Mouse (Mus musculus): Measurements from ENCODE around the gene Ctc1. TPM values are rescaled to one million over a fixed set of nuclear protein-coding genes. Genes with fewer than 3 reads are reported as not detected.
A peak's percentile ranks its signal among the peaks of the same experiment; 100 is the strongest.
"Not testable (repeated sequence)": the region's sequence is repeated elsewhere in the genome, so short reads cannot be mapped to it uniquely, and the experiment has no call there.

Gene Ctc1
- 10 to 100 TPM in 1 of 2 experiments, 1 to 10 TPM in 1; 8.7 to 14.6 TPM for polyA plus RNA-seq (2017; shearing (Covaris generic))

- peak; percentile 93 for ATAC-seq
Measured at GRCm38 (mm10) chr11:69015644-69016441, at the start of gene Ctc1. Gene Ctc1 (plus strand): TSS chr11:69015911.

- no peak for ATAC-seq
Measured at GRCm38 (mm10) chr11:68966554-68966953, 49.2 kb upstream of the Ctc1 start.

- ATAC-seq = peak; percentile 88
Measured at GRCm38 (mm10) chr11:68967337-68968282, 48.1 kb upstream of the Ctc1 start, which contains the start of gene Slc25a35. Gene Slc25a35 (plus strand): TSS chr11:68968131.

- no peak for ATAC-seq
Measured at GRCm38 (mm10) chr11:68968752-68969151, 47.0 kb upstream of the Ctc1 start.

GRCm38 (mm10) chr11:68970232-68970631, 45.5 kb upstream of the Ctc1 start:
- no peak for ATAC-seq

- ATAC-seq = peak; percentile 83
Measured at GRCm38 (mm10) chr11:68973250-68974058, 42.3 kb upstream of the Ctc1 start.

GRCm38 (mm10) chr11:68974059-68974450, 41.7 kb upstream of the Ctc1 start:
- no peak for ATAC-seq

GRCm38 (mm10) chr11:68975085-68975484, 40.6 kb upstream of the Ctc1 start, which contains the start of gene Rangrf:
Gene Rangrf (minus strand): TSS chr11:68975185.
- ATAC-seq = no peak

GRCm38 (mm10) chr11:68975601-68976000, 40.1 kb upstream of the Ctc1 start:
- ATAC-seq = no peak

GRCm38 (mm10) chr11:68979320-68979733, 36.4 kb upstream of the Ctc1 start:
- ATAC-seq = no peak

- ATAC-seq = no peak
Measured at GRCm38 (mm10) chr11:68980919-68981318, 34.8 kb upstream of the Ctc1 start.

GRCm38 (mm10) chr11:68982639-68983369, 32.9 kb upstream of the Ctc1 start:
- no peak for ATAC-seq

- ATAC-seq = no peak
Measured at GRCm38 (mm10) chr11:68987365-68987882, 28.3 kb upstream of the Ctc1 start.

- no peak for ATAC-seq
Measured at GRCm38 (mm10) chr11:68988341-68988740, 27.4 kb upstream of the Ctc1 start.

- no peak for ATAC-seq
Measured at GRCm38 (mm10) chr11:68993122-68993521, 22.6 kb upstream of the Ctc1 start.

GRCm38 (mm10) chr11:68994377-68994776, 21.3 kb upstream of the Ctc1 start:
- ATAC-seq = no peak

- ATAC-seq = no peak
Measured at GRCm38 (mm10) chr11:68997080-68997479, 18.6 kb upstream of the Ctc1 start.

GRCm38 (mm10) chr11:69002782-69003181, 12.9 kb upstream of the Ctc1 start:
- not testable (repeated sequence) for ATAC-seq

- no peak for ATAC-seq
Measured at GRCm38 (mm10) chr11:69003592-69003991, 12.1 kb upstream of the Ctc1 start.

GRCm38 (mm10) chr11:69005193-69005592, 10.5 kb upstream of the Ctc1 start:
- ATAC-seq = no peak

- ATAC-seq = not testable (repeated sequence)
Measured at GRCm38 (mm10) chr11:69006575-69006974, 9.1 kb upstream of the Ctc1 start.

All from activated CD4-positive, CD25-positive, alpha-beta regulatory T cell, adult 4 months (primary cell).